Mouse (Mus musculus) brain, embryonic 18.5 days (tissue): ENCODE data around the gene Gbgt1.

ENCODE experiments used
- DNase-seq: peaks from one replicate; pipeline ENCODE4 v3.0.0-alpha.2; 2012; ENCODE audit warnings: low read depth, low spot score

Gbgt1 gene

DNA sequence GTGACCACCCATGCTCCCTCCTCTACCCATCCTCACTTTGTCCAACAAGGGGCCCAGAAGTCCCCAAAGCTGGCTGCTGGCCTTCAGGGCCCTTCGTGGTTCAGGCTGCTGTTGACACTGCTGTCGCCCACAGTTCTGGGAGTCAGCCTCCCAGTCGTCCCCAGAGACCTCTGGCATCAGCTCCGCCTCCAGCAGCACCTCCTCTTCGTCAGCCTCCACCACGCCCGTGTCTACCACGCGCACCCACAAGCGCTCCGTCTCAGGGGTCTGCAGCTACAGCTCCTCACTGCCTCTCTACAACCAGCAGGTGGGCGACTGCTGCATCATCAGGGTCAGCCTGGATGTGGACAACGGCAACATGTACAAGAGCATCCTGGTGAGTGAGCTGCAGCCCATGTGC, 52.5 kb downstream of the Gbgt1 start:
- DNase-seq = no peak

DNA sequence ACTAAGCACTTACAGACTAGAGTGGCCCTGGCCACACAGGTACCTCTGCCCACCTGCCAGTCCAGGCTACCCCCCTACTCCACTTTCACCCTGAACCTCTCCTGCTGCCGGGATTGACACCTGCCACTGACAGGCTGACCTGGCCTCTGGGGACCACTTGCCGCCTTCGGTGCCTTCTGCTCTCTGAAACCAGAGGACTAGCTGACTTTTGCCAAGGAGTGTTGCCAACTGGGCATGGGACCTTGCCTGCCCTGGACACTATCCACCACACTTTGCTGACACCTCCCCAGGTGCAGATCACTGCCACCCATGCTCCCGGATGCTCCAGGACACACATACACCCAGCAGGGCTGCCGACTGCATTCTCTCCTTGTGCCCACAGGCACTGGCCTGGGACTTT, 55.6 kb downstream of the Gbgt1 start:
- no peak for DNase-seq
